Comparison of ENCODE assay signal across 9 mouse cellular contexts in genomic region chr3:90627807-90628206, GRCm38 (mm10). TPM values are rescaled to one million over a fixed set of nuclear protein-coding genes. Genes with fewer than 3 reads are reported as not detected.
DNase-seq lines count a peak whose midpoint lies in the region; ATAC-seq and TF ChIP-seq lines count a peak whose summit lies in the region.
"Had no signal": no experiment of that assay in that cellular context is flagged by ENCODE, and none has a peak within 500 bp of the region (broad histone marks: within the 10 kb centered on the region; RNA-seq: fewer than 3 reads in every experiment).

No protein-coding gene starts in this region.

- DNase-seq in forebrain, postnatal 0 days = no peak
- DNase-seq in midbrain, embryonic 14.5 days = peak; percentile 32
- peak; percentile 26 for DNase-seq in embryo, embryonic 10.5 days (ENCODE audit: low spot score)
- DNase-seq in retina, postnatal 1 day = peak; percentile 63
- DNase-seq in left cerebral cortex, adult 8-10 months (ENCODE audit: low spot score in 2 of 2) = no peak
- no peak for DNase-seq in layer of hippocampus, adult 18-20 months (ENCODE audit: low spot score in 2 of 2)

- TF ChIP-seq CTCF in forebrain, postnatal 0 days (IDR thresholded peaks at IDR 0.05; ENCODE audit: low read depth) = peak; percentile 68

- peaks cover 10% of the 10 kb centered on the region; the same call in 1 of the 2 replicates for H3K4me1 ChIP-seq in forebrain, postnatal 0 days (ENCODE audit: insufficient read depth)
- peaks cover 13% of the 10 kb centered on the region for H3K4me1 ChIP-seq in forebrain, embryonic 16.5 days (replicated peaks; ENCODE audit: control insufficient read depth, insufficient read depth, low read length)
- H3K4me1 ChIP-seq in midbrain, embryonic 14.5 days (ENCODE audit: control insufficient read depth, insufficient read depth, low read length) = peaks cover 13% of the 10 kb centered on the region
- H3K4me1 ChIP-seq in midbrain, embryonic 13.5 days (replicated peaks) = peaks cover 17% of the 10 kb centered on the region

- H3K9me3 ChIP-seq in forebrain, postnatal 0 days (ENCODE audit: low read length) = no peaks in the 10 kb centered on the region
- H3K9me3 ChIP-seq in forebrain, embryonic 16.5 days (ENCODE audit: control insufficient read depth, low read length) = no peaks in the 10 kb centered on the region
- no peaks in the 10 kb centered on the region for H3K9me3 ChIP-seq in midbrain, embryonic 14.5 days (ENCODE audit: control insufficient read depth, low read length)
- H3K9me3 ChIP-seq in midbrain, embryonic 13.5 days = no peaks in the 10 kb centered on the region
- H3K9me3 ChIP-seq: hindbrain, embryonic 15.5 days had no signal

- H3K27ac ChIP-seq in forebrain, postnatal 0 days (ENCODE audit: low read depth, low read length) = no peak overlapping the region
- no peak overlapping the region for H3K27ac ChIP-seq in forebrain, embryonic 16.5 days (ENCODE audit: low read length)
- H3K27ac ChIP-seq in midbrain, embryonic 14.5 days (replicated peaks; ENCODE audit: low read depth, low read length) = no peak overlapping the region
- no peak overlapping the region for H3K27ac ChIP-seq in midbrain, embryonic 13.5 days
- H3K27ac ChIP-seq: hindbrain, embryonic 15.5 days had no signal

- 59% methylated on average over 4 of the region's 4 CpGs for WGBS in forebrain, postnatal 0 days
- 63% methylated on average over 4 of the region's 4 CpGs for WGBS in forebrain, embryonic 16.5 days
- 57% methylated on average over 4 of the region's 4 CpGs for WGBS in midbrain, embryonic 14.5 days
- 63% methylated on average over 4 of the region's 4 CpGs for WGBS in midbrain, embryonic 13.5 days

- no peaks in the 10 kb centered on the region for H3K36me3 ChIP-seq in forebrain, postnatal 0 days (ENCODE audit: insufficient read depth)
- no peaks in the 10 kb centered on the region for H3K36me3 ChIP-seq in forebrain, embryonic 16.5 days (ENCODE audit: control insufficient read depth, insufficient read depth)
- no peaks in the 10 kb centered on the region for H3K36me3 ChIP-seq in midbrain, embryonic 14.5 days (ENCODE audit: control insufficient read depth, insufficient read depth, low read length)
- H3K36me3 ChIP-seq in midbrain, embryonic 13.5 days = no peaks in the 10 kb centered on the region
- H3K36me3 ChIP-seq: hindbrain, embryonic 15.5 days had no signal

- peak; percentile 48; the same call in 1 of the 2 replicates for ATAC-seq in forebrain, postnatal 0 days
- no peak for ATAC-seq in forebrain, embryonic 16.5 days
- ATAC-seq in midbrain, embryonic 14.5 days (ENCODE audit: low FRiP score, low TSS enrichment) = no peak
- ATAC-seq in midbrain, embryonic 13.5 days = no peak

- no peak overlapping the region for H3K4me2 ChIP-seq in forebrain, postnatal 0 days (ENCODE audit: low read depth)
- H3K4me2 ChIP-seq in forebrain, embryonic 16.5 days (ENCODE audit: low read length) = no peak overlapping the region
- no peak overlapping the region for H3K4me2 ChIP-seq in midbrain, embryonic 14.5 days (ENCODE audit: low read length)
- H3K4me2 ChIP-seq in midbrain, embryonic 13.5 days (replicated peaks) = no peak overlapping the region
- H3K4me2 ChIP-seq: hindbrain, embryonic 15.5 days had no signal

- no peaks in the 10 kb centered on the region for H3K27me3 ChIP-seq in forebrain, postnatal 0 days (ENCODE audit: insufficient read depth, low read length)
- no peaks in the 10 kb centered on the region for H3K27me3 ChIP-seq in forebrain, embryonic 16.5 days (replicated peaks; ENCODE audit: control insufficient read depth, insufficient read depth, low read length)
- H3K27me3 ChIP-seq in midbrain, embryonic 14.5 days (ENCODE audit: control insufficient read depth, insufficient read depth, low read length) = no peaks in the 10 kb centered on the region
- no peaks in the 10 kb centered on the region for H3K27me3 ChIP-seq in midbrain, embryonic 13.5 days
- H3K27me3 ChIP-seq: hindbrain, embryonic 15.5 days had no signal

- no peak overlapping the region for H3K9ac ChIP-seq in forebrain, postnatal 0 days
- no peak overlapping the region for H3K9ac ChIP-seq in forebrain, embryonic 16.5 days (replicated peaks; ENCODE audit: low read depth, low read length)
- no peak overlapping the region for H3K9ac ChIP-seq in midbrain, embryonic 14.5 days (replicated peaks; ENCODE audit: low read length)
- no peak overlapping the region for H3K9ac ChIP-seq in midbrain, embryonic 13.5 days (replicated peaks)
- H3K9ac ChIP-seq: hindbrain, embryonic 15.5 days had no signal

- H3K4me3 ChIP-seq in forebrain, postnatal 0 days (ENCODE audit: low read depth, low read length) = no peak overlapping the region
- H3K4me3 ChIP-seq in forebrain, embryonic 16.5 days (replicated peaks; ENCODE audit: low read length) = no peak overlapping the region
- H3K4me3 ChIP-seq in midbrain, embryonic 14.5 days (replicated peaks; ENCODE audit: low read depth, low read length) = no peak overlapping the region
- H3K4me3 ChIP-seq in midbrain, embryonic 13.5 days (replicated peaks) = no peak overlapping the region
- H3K4me3 ChIP-seq: hindbrain, embryonic 15.5 days had no signal

RNA-seq across cellular contexts. Expression of gene S100a6, which starts 15.1 kb away (rescaled TPM):
- 17.9 and 18.1 TPM in 2 replicates for total RNA-seq in forebrain, postnatal 0 days (2014; rRNA removed)
- polyA plus RNA-seq in forebrain, postnatal 0 days (2015; fragmentation: Nextera tagmentation; extraction: Ambion mirVana) = 34.9 and 40.7 TPM in 2 replicates
- 9.5 and 13.3 TPM in 2 replicates for polyA plus RNA-seq in forebrain, embryonic 16.5 days (2015; fragmentation: Nextera tagmentation; extraction: Ambion mirVana)
- polyA plus RNA-seq in midbrain, embryonic 14.5 days (2014; fragmentation: Nextera tagmentation; extraction: Ambion mirVana) = 4.6 and 32.0 TPM in 2 replicates
- 19.7 and 25.0 TPM in 2 replicates for polyA plus RNA-seq in midbrain, embryonic 13.5 days (2015; fragmentation: Nextera tagmentation; extraction: Ambion mirVana)
- total RNA-seq in left cerebral cortex, adult 8-10 months (2022) = 10 to 100 TPM; 24.1 to 52.2 (median 38.7) TPM
- 10 to 100 TPM; 23.5 to 24.6 TPM for total RNA-seq in layer of hippocampus, adult 18-20 months (2021)

RNA-seq across cellular contexts. Expression of gene S100a5, which starts 19.5 kb away (rescaled TPM):
- not detected in 2 replicates for total RNA-seq in forebrain, postnatal 0 days (2014; rRNA removed)
- 0.79 TPM in 1 of 2 replicates, not detected in the other for polyA plus RNA-seq in forebrain, postnatal 0 days (2015; fragmentation: Nextera tagmentation; extraction: Ambion mirVana)
- not detected in 2 replicates for polyA plus RNA-seq in forebrain, embryonic 16.5 days (2015; fragmentation: Nextera tagmentation; extraction: Ambion mirVana)
- not detected in 2 replicates for polyA plus RNA-seq in midbrain, embryonic 14.5 days (2014; fragmentation: Nextera tagmentation; extraction: Ambion mirVana)
- polyA plus RNA-seq in midbrain, embryonic 13.5 days (2015; fragmentation: Nextera tagmentation; extraction: Ambion mirVana) = not detected in 2 replicates
- total RNA-seq in left cerebral cortex, adult 8-10 months (2022) = 1 to 10 TPM in 1 of 4 experiments, not detected in 3; 1.1 TPM
- total RNA-seq in layer of hippocampus, adult 18-20 months (2021) = 1 to 10 TPM in 1 of 2 experiments, not detected in 1; 1.5 TPM
- polyA plus RNA-seq: hindbrain, embryonic 15.5 days had no signal

RNA-seq across cellular contexts. Expression of gene S100a4, which starts 24.2 kb away (rescaled TPM):
- 2.8 and 5.9 TPM in 2 replicates for total RNA-seq in forebrain, postnatal 0 days (2014; rRNA removed)
- polyA plus RNA-seq in forebrain, postnatal 0 days (2015; fragmentation: Nextera tagmentation; extraction: Ambion mirVana) = 2.1 and 2.4 TPM in 2 replicates
- 0.65 and 1.3 TPM in 2 replicates for polyA plus RNA-seq in forebrain, embryonic 16.5 days (2015; fragmentation: Nextera tagmentation; extraction: Ambion mirVana)
- 1.5 TPM in 1 of 2 replicates, not detected in the other for polyA plus RNA-seq in midbrain, embryonic 14.5 days (2014; fragmentation: Nextera tagmentation; extraction: Ambion mirVana)
- polyA plus RNA-seq in midbrain, embryonic 13.5 days (2015; fragmentation: Nextera tagmentation; extraction: Ambion mirVana) = 0.83 and 1.1 TPM in 2 replicates
- total RNA-seq in left cerebral cortex, adult 8-10 months (2022) = 1 to 10 TPM; 2.5 to 5.5 (median 4.9) TPM
- total RNA-seq in layer of hippocampus, adult 18-20 months (2021) = 1 to 10 TPM; 2.9 to 5.3 TPM

RNA-seq across cellular contexts. Expression of gene S100a7a, which starts 26.0 kb away (rescaled TPM):
- total RNA-seq in forebrain, postnatal 0 days (2014; rRNA removed) = 0.19 and 0.23 TPM in 2 replicates
- polyA plus RNA-seq in forebrain, postnatal 0 days (2015; fragmentation: Nextera tagmentation; extraction: Ambion mirVana) = not detected in 2 replicates
- polyA plus RNA-seq in forebrain, embryonic 16.5 days (2015; fragmentation: Nextera tagmentation; extraction: Ambion mirVana) = not detected in 2 replicates
- polyA plus RNA-seq in midbrain, embryonic 14.5 days (2014; fragmentation: Nextera tagmentation; extraction: Ambion mirVana) = not detected in 2 replicates
- polyA plus RNA-seq in midbrain, embryonic 13.5 days (2015; fragmentation: Nextera tagmentation; extraction: Ambion mirVana) = not detected in 2 replicates
- total RNA-seq in left cerebral cortex, adult 8-10 months (2022) = 1 to 10 TPM in 2 of 4 experiments, under 1 TPM in 2; 0.38 to 1.1 (median 0.91) TPM
- total RNA-seq in layer of hippocampus, adult 18-20 months (2021) = under 1 TPM in 1 of 2 experiments, not detected in 1; 0.25 TPM
- polyA plus RNA-seq: hindbrain, embryonic 15.5 days had no signal

RNA-seq across cellular contexts. Expression of gene Gm42674, which starts 26.1 kb away (rescaled TPM):
- not detected in 2 replicates for total RNA-seq in forebrain, postnatal 0 days (2014; rRNA removed)
- not detected in 2 replicates for polyA plus RNA-seq in forebrain, postnatal 0 days (2015; fragmentation: Nextera tagmentation; extraction: Ambion mirVana)
- polyA plus RNA-seq in forebrain, embryonic 16.5 days (2015; fragmentation: Nextera tagmentation; extraction: Ambion mirVana) = not detected in 2 replicates
- polyA plus RNA-seq in midbrain, embryonic 14.5 days (2014; fragmentation: Nextera tagmentation; extraction: Ambion mirVana) = not detected in 2 replicates
- not detected in 2 replicates for polyA plus RNA-seq in midbrain, embryonic 13.5 days (2015; fragmentation: Nextera tagmentation; extraction: Ambion mirVana)
- not detected for total RNA-seq in left cerebral cortex, adult 8-10 months (2022)
- total RNA-seq in layer of hippocampus, adult 18-20 months (2021) = 1 to 10 TPM in 1 of 2 experiments, not detected in 1; 1.4 TPM
- polyA plus RNA-seq: hindbrain, embryonic 15.5 days had no signal

Comparison
In these comparisons a context has a peak if more than half of its experiments do, and no peak if none do; other contexts are left out.
1. DNase-seq: peak in midbrain, embryonic 14.5 days (single experiment), embryo, embryonic 10.5 days (single experiment) and retina, postnatal 1 day (single experiment); none in forebrain, postnatal 0 days (single experiment), left cerebral cortex, adult 8-10 months (0 of 2) and layer of hippocampus, adult 18-20 months (0 of 2).